Mouse (Mus musculus) lung, postnatal 4 days (tissue): Measurements from ENCODE around the gene Ccdc162.
"Not testable (repeated sequence)": the region's sequence is repeated elsewhere in the genome, so short reads cannot be mapped to it uniquely, and the experiment has no call there.

ENCODE experiments used
- DNase-seq, 2 experiments: peaks; one replicate each; pipeline ENCODE4 v3.0.0; 2021

The Ccdc162 gene

DNA sequence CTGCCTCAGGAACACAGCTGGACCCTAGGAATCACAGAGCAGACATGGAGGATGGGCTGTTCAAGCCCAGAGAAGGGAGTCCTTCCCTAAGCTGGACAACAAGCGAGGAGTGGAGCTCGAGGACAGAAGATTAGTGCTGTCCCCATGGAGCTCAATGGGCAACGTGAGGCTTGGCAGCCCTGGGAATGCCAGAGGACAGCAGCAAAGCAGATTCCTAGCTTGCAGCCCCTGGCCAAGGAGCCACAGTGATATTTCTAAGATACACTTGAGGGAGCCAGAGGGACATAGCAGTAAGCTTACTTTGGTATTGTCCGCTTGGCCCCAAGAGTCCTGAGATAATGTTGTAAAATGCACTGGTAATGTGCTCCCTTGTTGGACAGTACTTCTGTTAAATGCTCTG is 25.5 kb downstream of the Ccdc162 start:
- DNase-seq: no peak

- peak; percentile 34 to 75 for DNase-seq
These were observed 26.2 kb downstream of the Ccdc162 start for GRCm38 (mm10) chr10:41689941-41690887.

DNA sequence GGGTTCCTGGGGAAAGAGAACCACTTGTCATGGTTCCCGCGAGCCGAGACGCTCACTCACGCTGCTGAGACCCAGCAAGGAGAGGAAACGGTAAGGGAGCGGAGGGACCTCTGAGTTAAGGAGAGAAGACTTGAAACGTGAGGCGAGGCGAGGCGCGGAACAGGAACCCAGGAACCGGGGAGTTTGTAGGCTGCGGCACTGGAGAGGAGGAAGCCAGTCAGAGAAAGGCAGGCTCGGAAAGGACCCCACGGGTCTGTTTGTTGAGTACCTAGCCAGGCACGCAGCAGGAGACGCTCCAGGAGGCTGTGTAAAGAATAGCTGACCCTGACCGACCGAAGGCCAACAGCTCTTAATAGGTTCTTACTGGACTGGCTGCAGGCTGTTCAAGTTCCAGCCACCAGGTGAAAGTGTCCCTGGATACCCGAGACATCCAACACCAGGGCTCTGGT is 31.9 kb downstream of the Ccdc162 start:
- peak in 1 of 2 experiments; percentile 54 for DNase-seq

- DNase-seq: peak; percentile 72 to 89
These were observed 33.7 kb downstream of the Ccdc162 start for GRCm38 (mm10) chr10:41682546-41683393.

DNA sequence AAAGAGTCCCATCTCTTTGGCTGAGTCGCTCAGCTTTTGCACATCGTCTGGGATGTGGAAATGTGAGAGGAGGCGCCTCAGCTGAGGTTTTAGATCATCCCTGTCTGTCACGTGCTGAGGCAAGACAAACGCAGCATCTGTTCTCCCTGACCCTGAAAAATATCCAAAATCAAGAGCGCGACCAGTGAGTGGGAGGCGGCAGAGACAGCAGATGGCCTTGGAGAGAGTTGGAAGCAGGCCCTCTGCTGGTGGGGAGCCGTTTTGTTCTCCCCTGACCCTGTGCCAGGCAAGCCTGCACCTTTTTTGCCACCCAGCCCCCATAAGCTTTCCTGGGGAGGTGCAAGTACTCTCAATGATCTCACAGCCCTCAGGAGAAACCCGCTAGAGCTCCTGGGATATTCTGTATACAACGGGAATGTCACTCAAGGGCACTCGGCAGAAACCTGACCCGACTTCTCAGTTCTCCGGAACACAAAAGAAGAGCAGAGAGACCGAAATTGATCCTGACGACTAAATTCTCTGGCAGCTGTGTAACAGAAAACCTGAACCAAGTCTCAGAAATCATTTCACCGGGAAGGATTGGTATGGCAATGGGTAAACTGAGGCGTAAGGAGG is 37.6 kb downstream of the Ccdc162 start:
- peak; percentile 73 to 75 for DNase-seq

DNA sequence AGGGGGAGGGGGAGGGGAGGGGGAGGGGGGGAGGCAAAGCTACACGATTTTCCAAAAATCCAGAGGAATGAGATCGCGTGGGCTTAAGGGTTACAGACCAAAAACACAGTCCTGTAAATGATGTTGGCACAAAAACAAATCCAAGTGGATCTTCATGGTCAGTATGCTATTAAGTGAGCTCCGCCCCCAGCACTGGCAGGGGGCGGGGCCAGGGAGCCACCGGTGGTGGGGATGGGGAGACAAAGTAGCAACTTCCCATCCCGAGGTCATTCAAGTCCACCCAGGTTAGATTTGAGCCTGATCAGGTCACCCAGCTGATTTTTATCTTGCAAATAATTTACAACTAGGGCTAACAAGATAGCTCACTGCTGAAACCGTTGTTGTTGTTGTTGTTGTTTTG is 39.0 kb downstream of the Ccdc162 start:
- DNase-seq: no peak

DNA sequence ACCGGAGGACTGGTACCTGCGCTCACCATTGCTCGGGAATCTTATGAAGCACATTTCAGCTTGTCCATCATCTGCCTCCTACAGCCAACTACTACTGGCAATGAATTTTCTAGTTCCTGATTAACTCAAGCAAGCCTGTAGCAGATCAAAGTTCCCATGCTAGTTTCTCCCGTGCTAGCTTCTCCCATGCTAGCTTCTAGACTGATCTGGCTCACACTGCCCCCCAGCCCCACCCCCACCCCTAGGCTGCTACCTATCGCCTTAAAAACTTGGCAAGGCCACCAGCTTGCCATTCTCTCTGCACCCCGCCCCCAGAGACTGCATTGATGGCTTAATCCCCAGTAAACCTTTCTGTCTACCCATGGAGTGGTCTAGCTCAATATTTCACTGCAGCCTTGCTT is 39.8 kb downstream of the Ccdc162 start:
- DNase-seq: no peak

DNA sequence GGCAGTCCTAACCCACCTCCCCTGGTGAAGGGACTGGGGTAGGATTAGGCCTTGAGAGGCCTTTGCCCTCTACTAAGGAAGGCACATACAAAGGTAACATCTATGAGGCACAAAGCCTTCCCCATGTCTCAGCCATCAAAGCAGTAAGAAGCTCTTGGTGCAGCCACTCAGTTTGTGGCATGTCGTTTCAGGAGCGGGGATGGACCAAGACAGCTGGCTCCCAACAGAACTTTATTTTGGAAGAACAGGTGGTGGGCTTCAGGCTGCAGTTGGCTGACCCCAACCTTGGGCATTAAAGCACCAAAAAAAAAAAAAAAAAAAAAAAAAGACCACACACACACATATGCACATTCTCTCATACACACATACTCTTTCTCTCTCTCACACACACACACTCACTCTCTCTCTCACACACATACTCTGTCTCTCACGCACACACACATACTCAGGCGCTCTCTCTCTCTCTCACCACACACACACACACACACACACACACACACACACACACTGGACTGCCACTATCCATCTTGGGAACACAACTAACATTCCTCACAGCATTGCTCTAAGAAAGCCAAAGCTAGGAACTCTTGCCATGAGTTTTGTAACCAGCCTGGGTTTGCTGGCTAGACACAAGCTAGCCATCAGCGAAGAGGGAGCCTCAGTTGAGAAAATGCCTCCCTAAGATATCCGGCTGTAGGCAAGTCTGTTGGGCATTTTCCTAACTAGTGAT is 40.4 kb downstream of the Ccdc162 start:
- peak; percentile 37 to 52 for DNase-seq

DNA sequence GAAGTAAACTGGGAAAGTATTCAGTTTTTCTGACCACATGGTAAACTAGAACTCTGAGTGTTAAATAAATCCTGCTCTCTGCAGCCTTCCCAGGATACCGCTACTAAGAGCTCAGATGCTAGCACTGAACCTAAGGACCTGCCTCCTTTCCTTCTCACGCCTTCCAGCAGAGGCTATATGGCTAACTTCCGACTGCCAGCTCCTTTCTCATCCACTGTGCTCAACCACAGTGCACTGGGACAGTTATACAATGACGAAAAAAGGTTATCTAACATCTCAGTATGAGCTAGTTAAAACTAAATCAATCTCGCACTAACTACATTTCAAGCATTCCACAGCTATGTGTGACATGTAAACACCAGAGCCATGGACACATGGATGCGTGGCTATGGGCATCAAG is 41.2 kb downstream of the Ccdc162 start:
- no peak for DNase-seq

GRCm38 (mm10) chr10:41674362-41674761 is 42.1 kb downstream of the Ccdc162 start:
- DNase-seq: no peak

DNA sequence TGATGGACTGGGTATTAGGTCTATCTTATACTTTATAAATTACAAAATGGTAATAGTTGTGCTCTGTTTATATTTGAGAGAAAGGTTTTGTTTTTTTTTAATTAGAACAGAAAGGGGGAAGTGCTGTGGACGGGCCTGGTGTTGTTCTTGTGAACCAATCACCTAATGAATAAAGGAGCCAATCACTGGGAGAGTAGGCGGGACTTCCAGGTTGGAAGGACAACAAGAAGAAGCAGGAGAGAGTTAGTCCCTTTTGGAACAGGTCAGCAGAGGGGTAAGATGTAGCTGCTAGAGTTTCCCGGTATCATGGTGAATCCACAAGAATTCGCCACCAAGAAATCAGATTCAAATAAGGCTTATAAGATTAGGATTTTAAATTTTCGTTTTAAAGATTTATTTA is 46.2 kb downstream of the Ccdc162 start:
- no peak for DNase-seq

DNA sequence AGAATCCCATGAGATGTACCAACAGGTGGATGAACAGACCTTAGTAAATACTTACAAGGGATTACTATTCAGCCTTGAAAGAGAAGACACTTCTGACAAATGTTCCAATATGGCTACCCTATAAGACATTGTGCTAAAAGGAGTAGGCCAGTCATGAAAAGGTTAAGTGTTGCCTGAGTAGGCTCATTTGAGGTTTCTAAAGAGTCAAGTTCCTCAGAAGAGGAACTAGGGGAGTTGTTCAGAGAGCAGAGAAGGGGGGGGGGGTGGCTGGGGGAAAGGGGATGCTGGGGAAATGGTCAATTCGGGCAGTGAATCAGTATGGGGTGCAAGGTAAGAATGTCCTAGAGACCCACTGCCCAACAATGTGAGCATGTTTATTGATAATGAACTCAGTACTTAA is 50.9 kb downstream of the Ccdc162 start:
- no peak for DNase-seq

GRCm38 (mm10) chr10:41659671-41660070 is 56.8 kb downstream of the Ccdc162 start:
- DNase-seq: not testable (repeated sequence)

- DNase-seq: not testable (repeated sequence)
These were observed 60.8 kb downstream of the Ccdc162 start for GRCm38 (mm10) chr10:41655684-41656083.

GRCm38 (mm10) chr10:41652988-41653387 is 63.4 kb downstream of the Ccdc162 start:
- DNase-seq: no peak

DNA sequence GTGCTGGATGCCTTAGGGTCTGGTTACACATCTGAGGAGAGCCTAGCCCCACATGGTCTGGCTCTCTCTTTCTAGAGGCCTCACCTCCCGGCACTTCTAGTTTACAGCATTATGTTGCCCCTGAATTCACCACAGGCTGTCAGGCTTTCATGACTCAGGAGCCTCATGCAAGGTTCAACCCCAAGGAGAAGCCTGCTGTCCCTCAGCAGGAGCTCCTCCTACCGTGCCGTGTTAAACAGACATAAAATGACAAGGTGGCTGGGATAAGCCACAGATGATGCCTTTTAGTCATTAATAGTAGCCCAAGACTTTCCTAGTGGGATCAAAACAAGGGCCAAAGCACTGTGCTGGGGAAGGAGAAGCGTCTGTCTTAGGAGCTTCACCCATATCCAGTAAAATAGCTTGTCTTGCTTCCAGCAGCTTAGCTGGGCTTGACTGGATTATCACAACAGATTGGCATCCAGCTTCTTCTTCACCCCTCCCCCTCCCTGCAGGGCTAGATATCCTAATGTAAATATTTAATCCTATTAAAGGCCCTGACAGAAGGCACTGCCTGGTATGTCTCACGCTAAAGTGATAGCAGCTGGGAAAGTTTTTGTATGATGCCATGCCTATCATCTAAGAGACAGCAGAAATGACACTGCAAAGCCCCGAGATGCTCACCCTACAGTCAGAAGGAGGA is 64.2 kb downstream of the Ccdc162 start:
- DNase-seq: peak; percentile 34 to 49

GRCm38 (mm10) chr10:41651532-41651931 is 64.9 kb downstream of the Ccdc162 start:
- no peak for DNase-seq

GRCm38 (mm10) chr10:41649186-41649585 is 67.2 kb downstream of the Ccdc162 start:
- no peak for DNase-seq

DNA sequence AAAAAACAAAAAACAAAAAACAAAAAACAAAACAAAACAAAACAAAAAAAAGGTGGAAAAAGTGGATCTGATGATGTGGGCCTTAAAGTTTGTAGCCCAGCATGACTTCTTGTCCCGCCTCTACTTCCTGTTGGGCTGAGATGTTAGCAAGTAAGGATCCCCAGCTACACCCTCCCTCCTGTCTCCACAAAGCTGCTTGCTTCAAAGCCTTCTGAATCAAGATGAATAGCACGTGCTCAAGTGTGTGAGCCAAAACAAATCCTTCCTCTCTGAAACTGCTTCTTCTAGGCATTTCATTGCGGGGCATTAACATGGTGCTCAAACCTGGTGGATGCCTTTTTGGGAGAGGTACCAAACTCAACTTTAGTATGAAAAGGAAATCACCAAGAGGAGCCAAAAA is 77.7 kb downstream of the Ccdc162 start:
- no peak for DNase-seq

DNA sequence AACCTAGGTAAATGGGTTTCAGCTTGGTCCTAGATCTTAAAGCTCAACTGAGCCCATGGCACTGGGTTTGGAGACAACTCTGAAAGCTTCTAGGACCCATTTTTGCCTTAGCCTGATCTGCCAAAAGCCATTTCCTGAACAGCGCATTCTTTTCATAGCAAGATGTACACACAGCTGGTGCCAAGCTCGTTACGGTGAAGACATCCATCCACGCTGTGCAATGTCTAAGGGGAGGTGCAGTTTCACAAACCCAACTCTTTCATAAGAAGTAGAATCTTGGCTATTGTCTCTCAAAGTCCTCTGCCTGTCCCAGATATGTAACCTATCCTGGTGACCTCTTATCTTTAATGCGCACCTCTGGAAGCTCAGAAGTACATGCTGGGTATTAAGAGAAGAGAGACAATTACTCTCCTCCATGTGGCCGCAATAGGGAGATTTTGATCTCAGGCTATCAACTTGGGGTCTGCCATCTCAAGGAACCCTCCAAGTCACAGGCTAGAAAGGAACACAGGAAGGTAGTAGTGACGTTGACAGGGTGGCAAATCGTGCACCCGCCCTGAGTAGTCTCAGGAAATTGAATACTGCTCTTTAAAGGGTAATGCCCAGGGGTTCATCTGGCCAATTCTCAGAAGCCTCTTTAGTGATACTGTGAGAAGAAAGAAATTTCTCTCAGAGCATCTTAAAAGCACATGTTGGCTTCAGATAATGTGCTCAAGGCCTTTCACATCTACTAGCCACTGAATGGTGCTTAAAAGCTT is 81.0 kb downstream of the Ccdc162 start:
- no peak for DNase-seq

DNA sequence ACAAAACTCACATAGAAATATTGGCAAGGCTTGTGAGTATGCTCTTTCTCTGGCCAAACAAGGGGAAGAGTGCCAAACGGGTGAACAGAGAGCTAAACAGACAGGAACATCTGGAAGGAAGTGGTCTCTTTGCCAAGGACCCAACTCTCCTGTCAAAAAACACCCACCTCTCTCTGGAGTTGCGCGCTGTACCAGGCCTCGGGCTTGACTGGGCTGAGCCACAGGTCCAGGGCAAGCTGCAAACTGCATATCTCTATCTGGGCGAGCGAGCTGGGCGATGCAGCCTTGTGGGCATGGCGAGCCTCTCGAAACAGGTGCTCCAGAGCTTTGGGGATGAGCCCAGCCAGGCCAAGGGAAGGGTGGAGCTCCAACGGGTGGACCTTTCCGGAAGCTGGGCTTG is 82.6 kb downstream of the Ccdc162 start:
- DNase-seq: no peak
